Mouse (Mus musculus): ENCODE measurements at regions not wholly inside any gene's neighbourhood (a gene's known extent, or its start where the extent isn't known, plus 50 kb on each side); places are given as distances from the start of the nearest gene placed in this dataset.
A peak's percentile ranks its signal among the peaks of the same experiment; 100 is the strongest.

DNA sequence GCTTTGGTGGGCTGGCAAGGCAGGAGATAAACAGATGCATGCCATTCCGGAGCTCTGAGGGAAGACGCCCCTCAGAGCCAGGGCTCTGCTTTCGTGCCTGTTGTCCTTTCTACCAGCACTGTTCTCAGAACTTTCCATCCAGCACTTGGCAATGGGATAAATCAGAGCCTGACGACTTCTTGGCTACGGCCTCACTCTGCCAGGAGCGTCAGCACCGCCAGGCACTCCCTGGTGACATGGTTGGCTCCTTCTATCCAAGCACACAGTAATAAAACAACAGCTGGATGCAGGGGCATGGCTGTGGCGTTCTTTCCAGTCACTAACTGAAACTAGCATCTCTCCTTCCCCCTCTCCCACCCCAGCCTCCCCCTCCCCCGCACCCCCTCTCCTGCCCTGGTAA, 215.4 kb downstream of the Ly86 start:
- ATAC-seq (ENCODE audit: insufficient number of reproducible peaks, low FRiP score, low TSS enrichment) = no peak

DNA sequence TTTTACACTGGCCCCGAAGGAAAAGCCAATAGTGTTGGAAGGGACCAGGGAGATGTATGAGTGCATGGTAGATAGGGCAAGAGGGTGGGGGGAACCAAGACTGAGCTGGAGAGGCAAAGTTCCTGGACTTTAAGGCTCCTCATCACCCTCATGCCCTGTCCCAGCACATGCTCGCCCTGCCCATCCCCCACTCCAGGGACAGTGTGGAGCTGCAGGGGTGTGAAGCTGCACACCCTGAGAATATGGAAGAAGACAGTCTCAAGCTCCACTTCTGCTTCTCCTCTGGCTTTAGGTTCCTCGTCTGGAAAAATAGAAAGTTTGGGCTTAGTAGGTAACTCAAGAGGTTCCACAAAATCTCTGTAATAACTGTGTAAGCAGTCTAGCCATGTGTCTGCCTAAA, 215.8 kb downstream of the Ly86 start:
- no peak for ATAC-seq (ENCODE audit: insufficient number of reproducible peaks, low FRiP score, low TSS enrichment)

DNA sequence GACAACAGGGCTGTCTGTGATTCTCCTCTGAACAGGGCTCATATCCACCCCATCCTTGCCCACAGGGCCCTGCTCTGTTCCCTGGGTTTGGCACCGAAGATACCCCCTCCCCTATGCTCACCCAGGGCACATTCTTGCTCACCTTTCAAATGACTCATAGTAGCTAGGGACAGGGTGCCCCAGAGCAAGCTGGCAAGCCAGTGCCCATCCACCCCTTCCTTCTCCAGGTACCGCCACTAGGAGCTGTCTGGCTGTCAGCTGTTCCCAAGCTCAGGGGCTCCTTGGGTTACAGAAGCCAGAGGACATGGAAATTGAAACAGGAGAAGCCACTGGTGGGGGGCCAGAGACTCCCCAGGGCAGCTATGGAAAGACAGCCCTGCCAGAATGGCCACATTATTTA, 216.4 kb downstream of the Ly86 start:
- no peak for ATAC-seq (ENCODE audit: insufficient number of reproducible peaks, low FRiP score, low TSS enrichment)

DNA sequence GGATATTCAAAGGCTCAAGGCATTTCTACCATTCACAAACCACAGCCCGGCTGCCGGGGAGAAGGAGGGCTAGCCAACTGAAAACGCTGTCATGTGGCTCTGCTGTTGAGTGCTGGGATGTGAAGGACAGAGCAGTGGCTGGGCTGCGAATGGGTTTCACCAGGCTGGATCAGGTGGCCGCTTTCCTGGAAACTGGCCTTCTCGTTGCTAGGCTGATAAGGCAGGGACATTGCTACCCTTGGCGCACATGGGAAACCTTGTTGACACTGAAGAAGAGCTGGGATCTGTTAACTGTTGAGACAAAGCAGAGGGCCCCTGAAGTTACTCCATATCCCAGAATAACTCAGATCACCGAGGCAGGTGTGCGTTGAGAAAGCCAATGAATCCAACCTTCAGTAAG, 216.1 kb upstream of the Rreb1 start:
- ATAC-seq (ENCODE audit: insufficient number of reproducible peaks, low FRiP score, low TSS enrichment) = no peak

DNA sequence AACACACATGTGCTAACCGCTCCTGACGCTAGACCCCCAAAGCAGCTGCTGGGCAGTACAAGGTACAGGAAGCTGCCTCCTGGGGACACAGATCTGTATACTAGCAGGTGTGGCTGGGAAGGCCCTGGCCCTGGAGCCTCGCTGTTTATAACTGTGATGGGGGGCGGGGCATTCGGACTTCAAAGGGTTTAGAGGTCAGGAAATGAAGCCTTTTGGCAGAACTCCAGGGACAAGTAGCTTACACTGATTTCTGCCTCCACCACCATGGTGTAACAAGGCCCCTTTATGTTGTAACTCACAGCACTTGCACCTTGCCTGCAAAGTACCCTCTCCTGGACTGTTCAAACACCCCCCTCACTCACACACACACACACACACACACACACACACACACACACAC, 215.5 kb upstream of the Rreb1 start:
- ATAC-seq (ENCODE audit: insufficient number of reproducible peaks, low FRiP score, low TSS enrichment) = no peak

DNA sequence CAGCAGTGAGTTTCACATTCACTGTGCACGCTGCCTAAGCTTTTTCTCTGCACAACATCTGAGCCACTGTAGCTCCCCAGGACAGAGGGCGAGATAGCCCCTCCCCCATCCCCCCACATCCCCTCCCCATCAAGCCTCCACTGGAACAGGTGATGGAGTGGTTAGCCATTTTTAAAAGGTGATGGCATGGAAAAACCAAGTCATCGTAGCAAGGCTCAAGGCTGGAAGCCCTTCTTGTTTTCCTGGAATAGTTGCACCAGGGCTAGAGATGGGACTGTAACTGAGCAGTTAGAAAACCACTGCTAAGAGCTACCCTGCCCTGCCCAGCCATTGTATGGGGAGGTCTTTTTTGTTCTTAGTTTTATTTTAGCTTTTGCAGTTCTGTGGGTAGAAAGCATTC, 209.1 kb upstream of the Rreb1 start:
- ATAC-seq (ENCODE audit: insufficient number of reproducible peaks, low FRiP score, low TSS enrichment) = no peak

DNA sequence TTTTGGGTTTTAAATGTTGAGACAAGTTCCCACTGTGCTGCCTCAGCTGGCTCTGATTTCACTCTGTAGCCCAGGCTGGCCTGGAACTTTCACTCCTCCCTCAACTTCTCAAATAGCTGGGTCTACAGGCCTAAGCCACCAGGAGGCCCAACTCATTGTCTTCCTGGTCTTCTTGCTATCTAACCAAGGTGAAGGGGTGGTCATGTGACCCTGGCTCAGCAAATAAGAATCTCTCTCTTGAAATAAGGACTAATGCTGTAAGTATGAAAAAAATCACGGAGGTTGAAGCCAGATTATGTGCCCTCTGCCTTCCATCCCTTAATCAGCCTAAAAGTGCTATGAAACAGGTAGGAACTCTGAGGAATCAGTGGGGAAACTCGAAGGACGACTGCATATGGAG, 208.7 kb upstream of the Rreb1 start:
- no peak for ATAC-seq (ENCODE audit: insufficient number of reproducible peaks, low FRiP score, low TSS enrichment)

DNA sequence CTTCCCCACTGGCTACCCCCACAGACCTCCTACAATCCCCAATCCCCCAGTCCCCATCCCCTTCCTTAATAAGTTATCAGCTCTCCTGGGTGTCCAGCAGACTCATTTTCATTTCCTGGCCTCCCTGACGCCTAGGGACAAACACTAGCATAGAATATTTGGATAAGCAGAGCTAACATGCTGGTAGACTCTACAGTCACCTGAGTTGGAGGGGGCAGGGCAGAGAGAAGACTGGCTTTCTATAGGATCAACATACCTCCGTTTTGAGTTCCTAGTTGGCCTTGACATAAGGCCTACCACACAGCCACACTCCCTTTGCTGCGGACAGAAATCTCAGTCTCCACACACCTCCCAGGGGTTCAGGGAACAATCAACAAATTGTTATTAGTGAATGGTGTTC, 205.2 kb upstream of the Rreb1 start:
- ATAC-seq (ENCODE audit: insufficient number of reproducible peaks, low FRiP score, low TSS enrichment) = no peak

DNA sequence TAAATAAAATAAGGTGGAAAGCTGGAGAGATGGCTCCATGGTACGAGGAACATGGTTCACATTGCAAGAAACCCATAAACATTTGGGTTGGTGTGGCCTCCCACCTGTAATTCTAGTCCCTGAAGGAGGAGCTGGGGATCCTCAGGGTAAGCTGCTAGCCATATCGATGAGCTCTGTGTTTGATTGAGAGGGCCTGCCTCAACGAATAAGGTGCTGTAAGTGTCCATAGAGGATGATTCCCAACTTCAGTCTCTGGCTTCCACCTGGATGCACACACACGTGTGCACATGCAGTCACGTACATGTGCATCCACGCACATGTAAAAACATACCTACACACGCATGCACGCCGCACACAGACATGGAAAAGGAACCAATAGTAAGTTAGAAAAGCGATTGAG, 199.0 kb upstream of the Rreb1 start:
- no peak for ATAC-seq (ENCODE audit: insufficient number of reproducible peaks, low FRiP score, low TSS enrichment)

DNA sequence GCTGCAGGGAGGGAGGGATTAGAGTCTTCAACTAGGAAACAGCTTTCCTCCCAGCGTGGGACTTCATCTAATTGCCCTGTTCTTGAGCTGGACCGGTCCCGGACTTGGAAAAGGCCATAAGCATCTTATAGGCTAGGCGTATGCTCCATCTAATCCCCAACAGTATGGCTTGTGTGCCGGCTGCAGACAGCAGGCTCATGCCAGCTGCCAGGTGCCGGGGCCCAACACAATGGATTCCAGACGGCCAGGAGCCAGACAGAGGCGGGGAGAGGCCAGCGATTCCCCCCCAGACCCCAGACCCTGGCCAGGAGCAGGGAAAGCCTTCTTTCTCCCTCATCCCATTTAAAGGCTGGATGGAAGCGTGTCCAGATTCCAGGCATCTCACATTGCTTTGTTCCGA, 198.4 kb upstream of the Rreb1 start:
- ATAC-seq (ENCODE audit: insufficient number of reproducible peaks, low FRiP score, low TSS enrichment) = peak; percentile 45; the same call in 1 of the 2 replicates

DNA sequence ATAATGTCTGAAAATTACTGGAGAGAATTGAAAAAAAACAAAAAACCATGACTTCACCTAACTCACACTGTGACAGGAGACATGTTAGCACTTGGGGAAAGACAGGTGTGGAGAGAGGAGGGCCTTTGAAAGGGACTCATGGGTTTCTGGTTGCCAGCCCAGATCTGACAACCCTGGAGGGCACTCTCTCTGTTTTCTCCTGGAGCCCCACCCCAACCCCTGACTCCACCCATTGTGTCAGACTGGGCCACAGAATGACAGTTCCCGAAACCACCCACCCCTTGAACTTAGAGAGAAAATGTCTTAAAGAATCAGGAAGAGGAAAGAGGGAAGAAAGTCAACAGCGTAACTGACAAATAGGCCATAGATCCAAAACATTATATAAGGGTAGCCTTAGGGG, 197.4 kb upstream of the Rreb1 start:
- no peak for ATAC-seq (ENCODE audit: insufficient number of reproducible peaks, low FRiP score, low TSS enrichment)

DNA sequence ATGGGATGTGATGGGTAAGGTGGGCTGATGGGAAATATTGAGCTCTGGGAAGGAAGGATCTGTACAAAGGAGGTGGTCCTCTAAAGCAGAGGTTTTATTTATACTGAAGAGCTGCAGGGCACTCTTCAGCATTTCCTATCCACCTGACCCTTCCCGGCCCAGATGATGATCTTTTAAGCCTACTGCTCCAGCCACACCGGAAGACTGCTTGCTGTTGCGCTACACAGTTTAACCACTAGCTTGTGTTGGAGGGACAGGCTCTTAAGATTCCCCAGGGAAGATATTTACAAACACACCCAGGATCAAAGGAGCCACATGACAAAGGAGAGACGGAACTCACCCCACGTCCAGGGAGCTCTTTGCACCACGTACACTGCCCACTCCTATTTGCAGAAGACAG, 196.8 kb upstream of the Rreb1 start:
- no peak for ATAC-seq (ENCODE audit: insufficient number of reproducible peaks, low FRiP score, low TSS enrichment)

DNA sequence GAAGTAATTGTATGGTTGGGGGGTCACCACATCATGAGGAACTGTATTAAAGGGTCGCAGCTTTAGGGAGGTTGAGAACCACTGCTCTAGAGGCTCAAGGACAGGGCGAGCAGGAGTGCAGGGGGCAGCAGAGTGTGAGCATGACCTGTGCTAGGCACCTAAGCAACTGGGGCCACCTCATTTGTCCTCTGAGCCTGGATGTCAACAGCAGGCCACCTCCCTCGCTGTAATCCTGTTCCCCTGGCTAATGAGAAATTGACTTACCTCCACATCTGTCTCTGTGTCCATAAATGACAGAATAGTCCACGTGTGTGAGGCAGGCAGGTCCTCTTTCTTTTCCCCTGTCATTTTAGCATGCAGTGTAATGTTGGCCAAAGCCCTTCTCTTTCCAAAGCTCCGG, 192.7 kb upstream of the Rreb1 start:
- ATAC-seq (ENCODE audit: insufficient number of reproducible peaks, low FRiP score, low TSS enrichment) = no peak

DNA sequence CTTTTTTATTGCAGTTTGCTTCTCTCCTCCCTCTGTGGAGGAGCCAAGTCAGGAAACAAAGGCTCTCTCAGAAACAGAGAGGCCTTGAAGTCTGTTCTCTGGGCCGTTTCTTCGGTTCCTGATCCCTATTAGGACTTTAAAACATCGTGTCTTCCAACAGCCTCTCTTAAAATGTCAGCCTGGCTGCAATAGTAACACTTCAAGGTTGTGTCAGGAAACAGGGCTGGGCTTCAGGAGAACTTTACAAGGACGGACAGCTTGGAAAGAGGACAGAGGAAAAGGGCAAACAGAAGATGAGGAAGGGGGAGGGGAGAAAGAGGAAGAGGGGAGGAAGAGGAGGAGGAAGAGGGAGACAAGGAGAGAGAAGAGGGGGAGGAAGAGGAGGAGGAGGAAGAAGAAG, 191.7 kb upstream of the Rreb1 start:
- ATAC-seq (ENCODE audit: insufficient number of reproducible peaks, low FRiP score, low TSS enrichment) = no peak

DNA sequence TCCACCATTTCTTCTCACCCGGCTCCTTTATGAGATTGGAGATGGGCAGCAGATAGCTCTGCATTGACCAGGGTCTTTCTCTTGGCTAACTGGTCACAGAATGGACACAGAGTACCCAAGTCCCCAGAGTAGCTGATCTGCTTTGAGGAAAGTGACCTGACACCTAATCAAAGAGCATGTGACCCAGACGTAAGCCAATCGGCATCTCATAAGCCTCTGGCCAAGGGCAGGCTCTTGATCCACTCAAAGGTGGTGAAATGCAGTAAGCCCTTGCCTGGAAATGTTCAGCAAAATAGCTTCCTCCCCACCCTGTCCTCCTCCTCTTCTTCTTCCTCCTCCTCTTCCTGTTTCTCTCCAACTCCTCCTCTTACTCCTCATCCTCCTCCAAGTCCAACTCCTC, 190.3 kb upstream of the Rreb1 start:
- ATAC-seq (ENCODE audit: insufficient number of reproducible peaks, low FRiP score, low TSS enrichment) = no peak

DNA sequence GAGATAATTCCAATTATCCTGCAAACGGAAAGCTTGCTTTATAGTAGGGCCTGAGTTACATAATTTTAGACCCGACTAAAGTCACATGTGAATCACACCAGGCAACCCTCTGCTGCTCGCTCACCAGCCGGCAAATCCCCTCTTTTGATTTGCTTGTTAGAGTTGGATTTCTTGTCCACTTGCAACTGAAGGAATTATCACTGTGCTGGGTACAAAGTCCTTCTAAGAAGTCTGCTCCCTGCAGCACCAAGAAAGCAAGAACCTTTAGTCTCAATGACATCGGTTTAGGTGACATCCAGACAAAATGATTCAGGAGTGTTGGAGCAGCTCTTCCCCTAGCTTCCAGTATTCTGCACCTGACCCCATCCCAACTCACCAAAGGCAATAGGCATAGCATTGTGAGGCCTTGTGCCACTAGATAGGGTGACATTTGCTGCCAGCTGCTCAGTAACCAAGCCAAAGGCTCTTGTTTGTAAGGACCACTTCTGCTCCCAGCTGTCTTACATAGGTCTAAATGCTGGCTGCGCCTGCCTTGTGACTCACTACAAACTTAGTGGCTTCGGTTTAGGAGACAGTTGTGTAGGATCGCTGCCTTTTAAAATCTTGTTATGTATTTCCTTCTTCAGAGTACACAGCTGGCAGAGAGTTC, 189.5 kb upstream of the Rreb1 start:
- ATAC-seq (ENCODE audit: insufficient number of reproducible peaks, low FRiP score, low TSS enrichment) = no peak

DNA sequence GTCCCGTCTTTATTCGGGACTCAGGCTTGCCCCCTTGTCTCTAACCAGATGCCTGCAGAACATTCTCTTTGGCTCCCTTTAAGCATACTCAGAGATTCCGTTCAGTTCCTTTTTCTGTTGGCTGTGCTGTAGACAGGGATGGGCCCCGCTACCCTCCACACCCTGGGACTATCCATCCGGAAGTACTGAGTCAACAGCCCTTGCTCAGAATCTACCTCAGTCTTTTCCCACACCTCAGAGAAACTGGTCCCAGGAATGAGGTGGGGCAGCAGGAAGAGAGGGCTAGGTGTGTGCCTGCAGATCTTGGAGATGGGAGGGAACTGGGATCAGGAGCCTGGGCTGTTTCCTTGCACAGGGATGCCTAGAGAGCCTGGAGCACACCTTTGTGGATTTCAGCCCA, 186.1 kb upstream of the Rreb1 start:
- ATAC-seq (ENCODE audit: insufficient number of reproducible peaks, low FRiP score, low TSS enrichment) = no peak

DNA sequence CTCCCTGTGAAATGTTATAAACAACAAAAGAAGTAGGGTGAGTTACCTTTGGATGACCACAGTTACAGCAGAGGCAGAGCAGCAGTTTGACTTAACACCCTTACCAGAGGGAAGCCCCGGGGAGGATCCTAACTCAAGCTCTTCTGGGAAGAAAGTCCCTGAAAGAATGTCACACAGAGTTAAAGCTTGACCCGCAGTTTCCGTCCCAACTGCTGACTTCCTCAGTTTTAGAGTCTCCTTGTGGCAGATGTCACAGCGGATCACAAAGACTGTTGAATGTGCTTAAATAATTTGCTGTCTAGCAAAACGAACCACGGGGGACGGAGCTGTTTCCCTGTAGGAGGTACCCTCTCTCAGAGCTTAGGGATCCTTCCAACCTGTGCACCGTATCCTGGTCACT, 183.0 kb upstream of the Rreb1 start:
- no peak for ATAC-seq (ENCODE audit: insufficient number of reproducible peaks, low FRiP score, low TSS enrichment)

DNA sequence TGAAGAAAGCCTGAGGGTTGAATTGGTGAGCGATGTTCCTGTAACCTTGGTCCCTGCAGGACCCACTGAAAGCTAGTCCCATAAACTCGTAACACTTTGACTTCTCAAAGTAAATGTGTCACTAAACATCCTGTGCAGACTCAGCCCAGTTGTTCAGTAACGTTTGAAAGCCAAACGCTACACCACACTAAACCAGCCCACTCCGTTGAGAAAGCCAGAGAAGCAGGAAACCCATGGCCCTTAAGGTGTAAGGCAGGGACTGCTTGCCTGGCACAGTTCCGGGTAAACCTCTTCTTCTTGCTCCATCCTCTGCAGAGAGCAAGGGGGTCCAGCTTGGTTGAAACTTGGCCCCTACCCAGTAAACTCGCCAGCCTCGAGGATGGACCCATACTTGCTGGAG, 180.6 kb upstream of the Rreb1 start:
- ATAC-seq (ENCODE audit: insufficient number of reproducible peaks, low FRiP score, low TSS enrichment) = no peak

DNA sequence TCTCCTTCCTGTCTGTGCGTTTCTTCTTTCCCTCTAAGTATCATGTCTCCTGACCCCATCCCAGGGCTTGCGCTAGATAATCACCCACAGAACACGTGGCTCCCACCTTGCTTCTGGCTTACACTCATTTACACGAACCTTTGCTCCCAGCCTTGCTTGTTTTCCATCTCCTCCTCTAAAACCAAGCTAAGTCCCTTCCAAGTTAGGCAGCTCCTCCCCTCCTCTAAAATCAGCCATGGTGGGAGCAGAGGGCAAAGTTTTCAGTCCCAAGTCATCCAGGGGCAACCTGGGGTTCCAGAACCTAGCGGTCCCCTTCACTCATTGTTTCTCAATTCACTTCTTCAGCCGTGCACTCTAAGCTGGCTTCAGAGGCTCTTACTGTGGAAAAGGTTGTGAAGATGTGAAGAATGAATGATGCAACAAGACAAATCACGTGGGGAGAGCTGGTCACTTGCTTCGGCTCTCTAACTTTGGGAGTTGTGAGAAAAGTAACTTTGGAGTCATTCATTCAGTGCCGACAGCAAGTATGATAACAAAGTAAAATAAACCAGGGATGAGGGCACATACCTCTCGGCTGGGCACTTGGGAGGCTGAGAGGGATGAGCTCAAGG, 179.9 kb upstream of the Rreb1 start:
- ATAC-seq (ENCODE audit: insufficient number of reproducible peaks, low FRiP score, low TSS enrichment) = no peak

DNA sequence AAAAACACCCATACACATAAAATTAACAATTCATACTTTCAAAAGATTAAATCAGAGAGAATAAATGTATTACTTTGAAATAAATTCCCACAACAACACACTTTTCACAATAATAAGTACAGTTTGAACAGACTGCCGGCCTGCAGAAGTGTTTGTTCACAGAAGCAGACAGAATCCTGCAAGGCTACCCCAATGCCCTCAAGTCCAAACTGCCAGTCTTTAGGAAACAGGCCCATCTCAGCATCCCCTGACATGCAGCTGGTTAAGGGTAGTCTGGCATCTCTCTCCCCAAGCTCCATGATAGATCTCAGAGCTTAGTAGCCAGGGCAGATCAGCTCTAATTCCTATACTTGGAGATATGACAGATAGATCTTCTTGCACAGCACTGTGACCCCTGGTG, 178.5 kb upstream of the Rreb1 start:
- no peak for ATAC-seq (ENCODE audit: insufficient number of reproducible peaks, low FRiP score, low TSS enrichment)

DNA sequence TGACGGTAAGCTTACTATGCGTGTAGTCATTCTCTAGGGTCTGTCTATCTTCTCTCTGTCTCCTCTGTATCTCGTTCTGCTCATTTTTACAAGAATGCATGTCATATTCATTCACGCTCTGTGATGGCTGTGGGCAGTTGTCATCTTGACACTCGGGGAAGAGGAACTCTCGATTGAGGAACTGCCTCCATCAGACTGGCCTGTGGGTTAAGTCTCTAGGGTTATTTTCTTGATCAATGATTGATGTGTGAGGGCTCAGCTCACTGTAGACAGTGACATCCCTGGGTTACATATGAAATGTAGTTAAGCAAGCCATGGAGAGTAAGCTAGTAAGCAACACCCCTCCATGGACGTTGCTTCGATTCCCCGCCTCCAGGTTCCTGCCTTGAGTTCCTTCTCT, 178.0 kb upstream of the Rreb1 start:
- no peak for ATAC-seq (ENCODE audit: insufficient number of reproducible peaks, low FRiP score, low TSS enrichment)

DNA sequence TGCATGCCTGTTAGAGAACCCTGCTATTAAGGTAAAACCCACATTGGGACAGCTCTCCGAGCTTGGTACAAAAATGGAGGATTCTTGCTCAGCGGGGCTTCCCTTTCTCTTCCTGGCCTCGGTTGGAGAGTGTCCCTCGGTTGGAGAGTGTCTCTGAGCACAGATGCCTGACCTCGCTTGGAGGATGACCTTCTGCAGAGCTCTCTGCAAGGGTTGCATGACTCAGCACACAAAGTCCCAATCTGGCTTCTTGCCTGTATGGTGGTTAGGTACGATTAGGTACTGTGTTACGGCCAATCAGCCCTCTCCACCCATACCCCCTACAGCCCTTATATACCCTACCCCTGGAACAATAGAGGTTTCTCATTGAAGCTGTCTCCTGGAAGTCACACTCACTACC, 177.1 kb upstream of the Rreb1 start:
- no peak for ATAC-seq (ENCODE audit: insufficient number of reproducible peaks, low FRiP score, low TSS enrichment)

All from cerebellum, adult (tissue).